Mouse (Mus musculus) C2C12 (cell line): ENCODE measurements at regions not wholly inside any gene's neighbourhood (a gene's known extent, or its start where the extent isn't known, plus 50 kb on each side); places are given as distances from the start of the nearest gene placed in this dataset.

Experiments used
- CTCF ChIP-seq: IDR thresholded peaks from one replicate; pipeline ENCODE4 v1.5.1; 2011; ENCODE audit not compliant: control insufficient read depth, insufficient read depth, insufficient read length
- MAX ChIP-seq: IDR thresholded peaks from one replicate; pipeline ENCODE4 v1.6.1; 2011; ENCODE audit warnings: mild to moderate bottlenecking, control low read depth
- MYOG ChIP-seq: IDR thresholded peaks from one replicate; pipeline ENCODE4 v1.6.1; 2011; ENCODE audit not compliant: control insufficient read depth, insufficient read length; ENCODE audit errors: extremely low read depth

- TF ChIP-seq CTCF (no peak), MYOG (no peak), MAX (no peak)
These were observed 109.6 kb downstream of the Dyrk2 start for GRCm38 (mm10) chr10:118760441-118760840.
